Mouse (Mus musculus) testis, adult 2 months (tissue): ENCODE results near the gene 2410004B18Rik.

Source experiments
- CTCF ChIP-seq: fragments of 200-500 bp; IDR thresholded peaks from 2 replicates; pipeline ENCODE4 v1.5.1; 2012; ENCODE audit warnings: low read depth, mild to moderate bottlenecking, inconsistent platforms, low read length, moderate library complexity; ENCODE audit not compliant: control insufficient read depth, insufficient read depth, insufficient replicate concordance
- POLR2A ChIP-seq: fragments of 200-500 bp; IDR thresholded peaks from 2 replicates; pipeline ENCODE4 v1.6.1; 2012; ENCODE audit warnings: low read depth, mild to moderate bottlenecking, inconsistent platforms, low read length, moderate library complexity; ENCODE audit not compliant: control insufficient read depth

DNA sequence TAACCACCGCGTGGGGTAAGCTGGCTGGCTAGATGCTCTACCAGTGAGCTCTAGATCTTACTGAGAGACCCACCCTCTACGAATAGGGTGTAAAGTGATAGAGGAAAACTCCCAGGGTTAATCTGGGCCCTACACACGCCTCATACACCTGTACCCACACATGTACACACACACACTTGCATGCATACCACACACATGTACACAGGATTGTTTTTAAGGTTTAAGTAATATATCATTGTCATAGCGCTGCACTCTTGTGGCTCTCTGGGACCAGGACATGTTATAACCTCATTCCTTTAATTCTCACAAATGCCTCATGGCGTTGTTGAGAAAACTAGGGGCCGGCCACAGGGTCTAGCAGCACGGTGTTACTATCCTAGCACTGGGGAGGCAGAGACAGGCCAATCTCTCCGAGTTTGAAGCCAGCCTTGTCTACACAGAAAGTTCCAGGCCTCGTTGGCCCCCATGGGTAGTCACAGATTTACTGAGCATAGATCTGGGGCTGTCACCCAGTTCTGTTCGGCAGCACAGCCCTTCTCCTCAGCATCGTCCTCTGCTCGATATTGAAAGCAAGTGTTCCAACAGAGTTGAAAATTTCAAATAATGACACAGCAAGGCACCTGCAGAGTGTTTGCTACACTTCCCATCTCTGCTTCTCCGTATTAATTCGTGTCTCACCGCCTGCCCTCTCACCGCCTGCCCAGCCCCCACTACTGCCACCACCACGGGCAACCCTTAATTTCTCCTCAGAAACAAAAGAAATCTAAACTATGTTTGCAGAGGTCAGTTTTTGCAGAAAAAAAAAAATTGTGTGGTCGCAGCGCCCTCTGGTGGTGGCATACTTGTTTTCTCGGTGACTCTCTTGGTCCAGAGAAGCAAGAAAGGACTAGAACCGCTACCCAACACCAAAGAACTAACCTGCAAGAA is 32.7 kb upstream of the 2410004B18Rik start:
- TF ChIP-seq CTCF = no peak
- TF ChIP-seq POLR2A = no peak
